Mouse (Mus musculus) thymus, postnatal 0 days (tissue): Measurements from ENCODE around the gene Afg3l1. TPM values are rescaled to one million over a fixed set of nuclear protein-coding genes. Genes with fewer than 3 reads are reported as not detected.
"Not testable (repeated sequence)": the region's sequence is repeated elsewhere in the genome, so short reads cannot be mapped to it uniquely, and the experiment has no call there.

Experiments used
- DNase-seq: peaks from one replicate; pipeline ENCODE4 v3.0.0-alpha.2; 2015; ENCODE audit warnings: low spot score
- polyA plus RNA-seq: library from polyadenylated mRNA; unstranded; fragments of >200 nt; fragmentation: Nextera tagmentation; extraction: Ambion mirVana; gene quantifications from 2 replicates; pipeline ENCODE4 v1.2.1, GENCODE M21; 2015

Afg3l1 gene
- polyA plus RNA-seq, result 37.1 and 47.2 TPM in 2 replicates

DNA sequence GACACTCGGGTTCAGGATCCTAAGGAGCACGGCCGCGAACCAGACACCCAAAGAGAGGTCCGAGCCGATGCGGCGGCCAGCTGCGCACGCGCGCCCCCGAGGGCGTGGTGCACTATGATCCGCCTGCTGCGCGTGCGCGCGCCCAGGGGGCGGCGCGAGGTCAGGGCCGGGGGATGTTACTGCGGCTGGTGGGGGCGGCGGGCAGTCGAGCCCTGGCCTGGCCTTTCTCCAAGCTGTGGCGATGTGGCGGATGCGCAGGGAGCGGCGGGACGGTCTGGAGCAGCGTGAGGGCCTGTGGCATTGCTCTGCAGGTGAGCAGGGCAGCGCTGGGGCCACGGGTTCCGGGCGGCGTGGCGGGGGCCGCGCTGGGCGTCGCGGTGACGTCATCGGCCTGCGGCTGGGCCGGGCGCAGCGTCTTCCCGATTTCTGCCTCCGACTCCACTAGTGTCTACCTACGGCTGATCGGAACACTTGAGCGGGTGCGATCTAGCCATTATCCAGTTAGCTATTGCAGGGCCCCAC lies at the start of gene Afg3l1:
TSS of gene Afg3l1 (plus strand) at position 167 of the 522 bp plus-strand sequence.
- peak; percentile 89 for DNase-seq

DNA sequence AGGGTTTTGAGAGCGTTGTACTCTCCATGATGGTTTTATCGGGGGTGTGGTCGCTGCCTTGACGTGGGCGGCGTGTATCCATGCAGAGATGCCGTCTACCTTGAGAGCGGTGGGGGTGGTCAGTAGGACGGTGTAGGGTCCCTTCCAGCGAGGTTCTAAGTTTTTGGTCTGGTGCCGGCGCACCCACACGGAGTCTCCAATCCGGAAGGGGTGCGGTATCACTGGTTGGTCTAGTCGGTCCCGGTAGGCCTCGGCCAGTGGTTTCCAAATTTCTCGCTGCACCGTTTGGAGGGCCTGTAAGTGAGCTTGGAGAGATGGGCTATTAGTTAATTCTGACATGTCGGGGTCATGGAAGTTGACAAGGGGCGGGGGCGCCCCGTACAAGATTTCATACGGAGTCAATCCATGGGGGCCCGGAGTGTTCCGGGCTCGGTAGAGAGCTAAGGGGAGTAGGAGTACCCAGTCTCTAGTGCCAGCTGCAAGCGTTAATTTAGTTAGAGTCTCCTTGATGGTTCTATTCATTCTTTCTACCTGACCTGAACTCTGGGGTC lies 49.3 kb upstream of the Afg3l1 start:
- DNase-seq, result no peak

GRCm38 (mm10) chr8:123428939-123429721 lies 48.6 kb upstream of the Afg3l1 start:
- no peak for DNase-seq

DNA sequence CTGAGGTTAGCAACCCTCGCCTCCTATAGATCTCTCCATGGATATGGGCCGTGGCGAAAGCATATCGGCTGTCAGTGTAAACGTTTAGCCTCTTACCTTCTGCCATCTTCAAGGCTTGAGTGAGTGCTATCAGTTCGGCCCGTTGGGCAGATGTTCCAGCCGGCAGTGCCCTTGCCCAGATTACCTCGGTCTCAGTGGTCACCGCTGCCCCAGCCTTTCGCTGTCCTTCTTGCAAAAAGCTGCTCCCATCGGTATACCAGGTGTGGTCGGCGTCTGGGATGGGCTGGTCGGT lies 48.0 kb upstream of the Afg3l1 start:
- not testable (repeated sequence) for DNase-seq

- DNase-seq, result not testable (repeated sequence)
Measured at GRCm38 (mm10) chr8:123430936-123431335, 46.8 kb upstream of the Afg3l1 start.

DNA sequence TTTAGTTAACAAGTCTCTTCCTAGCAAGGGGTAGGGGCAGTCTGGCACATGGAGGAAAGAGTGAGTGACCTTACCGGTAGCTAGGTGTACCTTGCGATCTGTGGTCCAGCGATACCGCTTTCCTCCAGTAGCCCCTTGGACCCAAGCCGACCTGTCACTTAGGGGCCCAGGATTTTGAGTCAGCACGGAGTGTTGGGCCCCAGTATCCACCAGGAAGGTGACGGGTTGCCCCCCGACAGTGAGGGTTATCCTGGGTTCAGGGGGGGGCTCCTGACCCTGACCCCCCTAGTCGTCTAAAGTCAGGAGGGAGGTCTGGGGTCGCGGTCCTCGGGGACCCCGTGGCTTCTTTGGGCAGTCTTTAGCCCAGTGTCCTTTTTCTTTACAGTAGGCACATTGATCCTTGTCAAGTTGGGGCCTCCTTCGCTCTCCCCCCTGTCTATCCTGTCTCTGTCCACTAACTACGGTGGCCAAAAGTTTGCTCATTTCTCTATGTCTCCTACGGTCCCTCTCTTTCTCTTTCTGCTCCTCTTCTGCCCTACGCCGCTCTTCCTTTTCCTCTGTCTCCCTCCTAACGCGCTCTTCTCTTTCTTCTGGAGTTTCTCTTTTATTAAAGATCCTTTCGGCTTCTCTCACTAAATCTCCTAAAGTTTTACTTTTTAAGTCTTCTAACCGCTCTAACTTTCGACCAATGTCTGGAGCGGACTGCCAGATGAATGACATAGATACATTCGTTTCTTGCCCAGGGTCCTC lies 45.9 kb upstream of the Afg3l1 start:
- no peak for DNase-seq

DNA sequence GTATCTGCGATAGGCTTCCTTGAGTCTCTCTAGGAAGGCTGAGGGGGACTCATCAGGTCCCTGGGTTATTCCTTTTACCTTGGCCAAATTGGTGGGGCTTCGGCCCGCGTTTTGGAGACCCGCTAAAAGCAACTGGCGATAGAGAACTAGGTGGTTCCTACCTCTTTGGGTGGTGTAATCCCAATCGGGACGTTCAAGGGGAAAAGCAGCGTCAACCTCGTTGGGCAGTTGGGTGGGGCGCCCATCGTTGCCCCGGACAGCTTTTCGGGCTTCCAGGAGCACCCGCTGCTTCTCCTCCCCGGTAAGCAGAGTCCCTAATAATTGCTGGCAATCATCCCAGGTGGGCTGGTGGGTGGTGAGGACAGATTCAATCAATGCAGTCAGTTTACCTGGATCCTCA lies 45.3 kb upstream of the Afg3l1 start:
- no peak for DNase-seq

DNA sequence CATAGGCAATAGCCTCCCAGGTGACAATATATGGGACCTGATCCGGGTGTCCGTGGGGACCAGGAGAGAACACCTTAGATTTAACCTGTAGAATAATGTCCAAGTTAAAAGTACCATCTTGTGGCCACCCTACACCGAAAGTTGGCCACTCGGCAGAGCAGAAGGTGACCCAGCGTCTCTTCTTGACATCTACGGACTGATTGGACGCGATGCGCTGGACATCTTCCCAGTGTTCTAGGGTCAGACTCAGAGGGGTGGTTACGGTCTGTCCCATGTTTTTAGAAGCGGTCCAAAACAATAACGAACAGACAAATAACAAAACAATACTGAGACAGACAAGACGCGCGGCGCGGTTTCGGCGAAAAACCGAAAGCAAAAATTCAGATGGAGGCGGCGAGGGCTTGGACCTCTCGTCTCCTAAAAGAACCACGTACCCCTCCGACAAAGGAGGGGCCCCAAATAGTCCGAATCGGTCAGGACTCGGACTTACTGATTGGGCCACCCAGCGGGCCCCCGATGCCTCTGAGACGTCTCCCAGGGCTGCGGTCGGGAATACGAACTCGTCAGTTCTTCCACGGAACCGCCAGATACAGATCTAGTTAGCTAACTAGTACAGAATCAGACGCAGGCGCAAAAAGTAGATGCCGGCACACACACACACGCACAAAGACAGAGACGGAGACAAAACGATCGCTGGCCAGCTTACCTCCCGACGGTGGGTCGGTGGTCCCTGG lies 44.3 kb upstream of the Afg3l1 start:
- DNase-seq, result not testable (repeated sequence)

- no peak for DNase-seq
Measured at GRCm38 (mm10) chr8:123441788-123442187, 35.9 kb upstream of the Afg3l1 start.

DNA sequence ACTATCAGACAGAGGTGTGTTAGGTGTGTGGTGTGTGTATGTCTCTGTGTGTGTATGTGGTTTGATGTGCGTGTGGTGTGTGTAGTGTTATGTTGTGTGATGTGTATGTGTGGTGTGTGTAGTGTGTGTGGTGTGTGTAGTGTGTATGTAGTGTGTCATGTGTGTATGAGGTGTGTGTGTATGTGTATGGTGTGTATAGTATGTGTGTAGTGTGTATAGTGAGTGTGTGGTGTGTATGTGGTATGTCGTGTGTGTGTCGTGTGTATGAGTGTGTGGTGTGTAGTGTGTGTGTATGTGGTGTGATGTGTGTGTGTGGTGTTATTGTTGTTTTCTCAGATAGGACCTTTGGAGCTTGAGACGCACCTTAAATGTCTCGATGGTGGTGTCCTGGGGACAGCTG lies 35.4 kb upstream of the Afg3l1 start:
- DNase-seq, result no peak

DNA sequence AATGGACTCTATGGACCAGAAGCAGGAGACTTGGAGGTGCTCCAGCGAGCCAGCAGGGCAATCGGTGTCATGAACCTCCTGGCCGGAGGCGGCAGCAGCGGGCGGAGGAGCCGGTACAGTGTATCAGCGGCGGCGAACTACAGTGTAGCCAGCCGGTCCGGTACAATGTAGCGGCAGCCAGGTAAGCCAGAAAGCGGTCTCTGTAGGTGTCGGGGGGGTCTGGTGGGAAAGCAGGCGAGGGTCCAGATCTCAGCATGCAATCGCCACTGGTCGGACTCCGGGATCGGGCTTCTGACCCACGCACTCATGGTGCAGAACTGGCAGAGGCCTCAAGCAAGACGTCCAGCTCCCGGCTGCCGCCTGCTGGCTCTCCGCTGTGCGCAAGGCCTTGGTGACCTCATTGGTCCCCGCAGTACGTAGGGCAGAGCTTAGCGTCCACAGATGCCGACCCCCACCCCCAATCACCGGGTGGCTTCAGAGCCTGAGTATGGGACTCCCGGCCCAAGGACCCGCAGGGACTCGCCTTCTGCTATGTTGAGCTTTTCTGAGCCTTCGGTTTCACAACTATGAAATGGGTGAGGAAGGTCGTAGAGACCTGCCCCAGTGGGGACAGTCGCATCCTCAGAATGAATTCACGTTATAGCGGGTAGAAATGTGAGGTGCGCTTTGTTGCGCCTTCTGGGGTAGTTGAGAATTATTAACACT lies 34.7 kb upstream of the Afg3l1 start:
- DNase-seq, result peak; percentile 90

DNA sequence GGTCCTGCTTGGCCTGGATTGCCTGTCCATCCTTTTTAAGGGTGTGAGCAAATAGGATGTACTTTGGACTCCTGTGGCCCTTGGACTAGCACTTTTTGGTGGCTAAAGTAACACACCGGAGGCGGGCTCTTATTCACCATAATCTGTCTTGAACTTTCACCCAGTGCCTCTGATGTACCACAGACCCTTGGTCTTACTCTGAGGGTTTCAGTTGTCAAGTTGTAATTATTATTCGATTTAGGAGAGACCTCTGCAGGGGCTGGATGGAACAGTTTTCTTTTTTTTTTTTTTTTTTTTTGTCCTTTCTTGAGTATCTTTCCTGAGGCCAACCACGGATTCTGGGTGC lies 34.2 kb upstream of the Afg3l1 start:
- DNase-seq, result no peak

- no peak for DNase-seq
Measured at GRCm38 (mm10) chr8:123444131-123444530, 33.6 kb upstream of the Afg3l1 start.

GRCm38 (mm10) chr8:123445981-123446380 lies 31.7 kb upstream of the Afg3l1 start:
- no peak for DNase-seq

DNA sequence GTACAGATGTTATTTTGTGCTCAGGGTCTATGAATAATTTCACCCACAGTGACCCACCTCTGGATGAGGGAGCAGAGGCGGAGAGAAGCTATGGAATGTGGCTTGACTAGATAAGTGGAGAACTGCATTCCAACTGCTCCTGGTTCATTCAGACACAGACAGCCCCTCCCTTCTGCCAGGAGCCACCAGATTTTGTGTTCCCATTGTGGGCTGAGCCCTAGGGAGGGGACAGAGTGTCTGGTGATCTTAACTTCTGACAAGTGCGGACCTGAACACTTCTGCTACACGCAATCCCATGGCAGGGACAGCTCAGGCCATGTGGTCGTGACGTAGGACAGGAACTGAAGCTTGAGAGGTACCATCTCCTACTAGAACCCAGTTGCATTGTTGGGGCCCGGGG lies 30.9 kb upstream of the Afg3l1 start:
- no peak for DNase-seq

- no peak for DNase-seq
Measured at GRCm38 (mm10) chr8:123450783-123451182, 26.9 kb upstream of the Afg3l1 start.

GRCm38 (mm10) chr8:123451747-123452146 lies 26.0 kb upstream of the Afg3l1 start:
- DNase-seq, result not testable (repeated sequence)

GRCm38 (mm10) chr8:123452149-123452548 lies 25.6 kb upstream of the Afg3l1 start:
- no peak for DNase-seq

DNA sequence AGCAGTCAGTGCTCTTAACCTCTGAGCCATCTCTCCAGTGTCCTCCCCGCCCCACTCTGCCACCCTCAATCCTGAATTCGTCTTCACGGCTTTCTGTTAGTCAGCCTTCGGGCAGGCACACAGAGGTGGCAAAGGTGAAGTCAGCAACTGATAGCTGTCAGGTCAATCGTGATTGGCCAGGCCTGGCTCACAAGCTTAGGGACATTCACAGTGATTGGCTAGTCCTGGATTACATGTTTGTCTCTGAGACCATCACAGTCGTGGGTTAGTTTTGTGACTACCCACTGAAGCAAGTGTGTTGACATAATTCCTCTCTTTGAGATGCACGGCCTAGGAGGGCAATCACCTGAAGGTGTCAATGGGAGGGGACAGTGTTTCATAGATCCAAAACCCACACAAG lies 24.4 kb upstream of the Afg3l1 start:
- DNase-seq, result no peak

DNA sequence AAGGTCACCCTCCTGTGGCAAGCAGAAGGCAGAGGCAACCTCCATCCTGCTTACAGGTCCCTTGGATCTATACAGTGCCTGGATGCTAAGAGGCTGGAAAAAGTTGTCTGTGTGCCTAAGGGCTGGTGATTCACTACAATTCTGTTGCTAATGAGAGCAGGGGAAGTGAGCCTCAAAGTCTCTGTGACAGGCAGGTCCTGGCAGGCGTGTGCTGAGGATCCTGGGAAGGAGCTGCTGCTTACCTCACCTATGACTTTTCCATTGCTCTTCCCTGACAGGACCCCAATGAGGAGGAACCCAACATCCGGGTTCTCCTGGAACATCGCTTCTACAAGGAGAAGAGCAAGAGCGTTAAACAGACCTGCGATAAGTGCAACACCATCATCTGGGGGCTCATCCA lies 23.8 kb upstream of the Afg3l1 start:
- DNase-seq, result no peak

DNA sequence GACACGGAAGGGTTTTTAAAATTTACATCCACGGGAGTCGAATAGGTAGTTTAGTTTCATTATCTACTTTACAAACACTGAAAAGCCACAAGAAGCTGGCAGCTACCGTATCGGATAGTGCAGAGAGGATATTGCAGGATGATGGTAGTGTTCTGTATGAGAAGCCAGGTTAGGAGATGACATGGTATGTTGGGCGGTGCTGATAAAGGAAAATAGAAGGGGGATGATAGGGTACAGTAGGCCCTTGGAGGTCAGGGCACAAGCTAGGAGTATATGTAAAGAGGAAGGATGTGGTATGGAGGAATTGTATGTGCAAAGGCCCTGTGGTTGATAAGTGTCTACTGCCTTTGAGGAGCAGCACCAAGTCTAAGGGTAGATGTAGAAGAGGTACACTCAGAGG lies 23.1 kb upstream of the Afg3l1 start:
- no peak for DNase-seq
